Mouse (Mus musculus) stomach, embryonic 15.5 days (tissue): ENCODE results near the gene Myf5. TPM values are rescaled to one million over a fixed set of nuclear protein-coding genes. Genes with fewer than 3 reads are reported as not detected.

ENCODE experiments used
- microRNA-seq: library from miRNA; unstranded; fragments of <30 nt; microRNA quantifications from one replicate; pipeline ENCODE4, GENCODE M21; 2016
- polyA plus RNA-seq: library from polyadenylated mRNA; unstranded; fragments of >200 nt; fragmentation: Nextera tagmentation; extraction: Ambion mirVana; gene quantifications from 2 replicates; pipeline ENCODE4 v1.2.1, GENCODE M21; 2015

The Myf5 gene
- polyA plus RNA-seq, 1 experiment from 2014 or later: 0.40 TPM

Small RNA genes lying within 50 kb of the gene (microRNA-seq; reads per million reads assigned to microRNA genes)
- gene Gm44403: not detected

Other genes with a start within 250 kb of the Myf5 start
- 3.8 and 4.1 TPM in 2 replicates for gene Lin7a, start 214.4 kb downstream of the Myf5 start, polyA plus RNA-seq
- gene Myf6, start 8.6 kb upstream of the Myf5 start, polyA plus RNA-seq: 0.48 TPM in 1 of 2 replicates, not detected in the other
- gene Ptprq, start 233.9 kb upstream of the Myf5 start, polyA plus RNA-seq: 0.04 and 0.05 TPM in 2 replicates